Mouse (Mus musculus): ENCODE data around the gene Lrrc27.

Gene Lrrc27

GRCm38 (mm10) chr7:139275586-139275985 lies 62.8 kb downstream of the Lrrc27 start:
- DNase-seq (ENCODE audit: low spot score in 2 of 2): no peak

GRCm38 (mm10) chr7:139276150-139276549 lies 63.4 kb downstream of the Lrrc27 start:
- no peak for DNase-seq (ENCODE audit: low spot score in 2 of 2)

GRCm38 (mm10) chr7:139277536-139277935 lies 64.7 kb downstream of the Lrrc27 start:
- DNase-seq (ENCODE audit: low spot score in 2 of 2): no peak

GRCm38 (mm10) chr7:139279571-139279970 lies 66.8 kb downstream of the Lrrc27 start:
- DNase-seq (ENCODE audit: low spot score in 2 of 2): no peak

- no peak for DNase-seq (ENCODE audit: low spot score in 2 of 2)
Observed at GRCm38 (mm10) chr7:139280044-139280443, 67.3 kb downstream of the Lrrc27 start.

- DNase-seq (ENCODE audit: low spot score in 2 of 2): no peak
Observed at GRCm38 (mm10) chr7:139281195-139281594, 68.4 kb downstream of the Lrrc27 start.

GRCm38 (mm10) chr7:139282037-139282436 lies 69.2 kb downstream of the Lrrc27 start:
- DNase-seq (ENCODE audit: low spot score in 2 of 2): no peak

GRCm38 (mm10) chr7:139285295-139285943 lies 72.6 kb downstream of the Lrrc27 start:
- no peak for DNase-seq (ENCODE audit: low spot score in 2 of 2)

- no peak for DNase-seq (ENCODE audit: low spot score in 2 of 2)
Observed at GRCm38 (mm10) chr7:139288540-139288939, 75.8 kb downstream of the Lrrc27 start.

All from heart, adult 9 months (tissue).